Mouse (Mus musculus): ENCODE measurements around the gene Klhdc1. TPM values are rescaled to one million over a fixed set of nuclear protein-coding genes. Genes with fewer than 3 reads are reported as not detected.

The Klhdc1 gene
- total and polyA plus RNA-seq, 3 experiments: 0.23 to 1.1 TPM; not detected in 1

DNA sequence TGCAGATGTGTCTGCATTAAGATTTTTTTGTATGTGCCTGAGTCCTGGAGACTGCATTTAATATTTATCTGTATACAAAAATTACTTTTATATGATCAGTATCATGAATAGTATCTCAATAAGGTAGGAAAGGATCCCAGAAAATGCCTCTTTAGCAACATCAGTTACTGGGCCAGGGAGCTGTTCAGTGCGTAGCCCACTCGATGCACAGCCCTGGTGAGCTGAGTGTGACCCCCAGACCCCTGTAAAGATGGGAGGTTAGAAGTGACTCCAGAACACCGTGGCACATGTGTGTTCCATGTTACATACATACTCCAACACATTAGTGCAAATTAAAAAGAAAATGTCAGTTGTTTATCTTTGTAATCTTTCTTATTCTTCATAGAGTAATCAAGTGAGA lies 58.9 kb downstream of the Klhdc1 start:
- peaks cover 18% of the 10 kb centered on the region for H3K79me2 ChIP-seq (ENCODE audit: control insufficient read depth, insufficient read depth, low read length, poor library complexity)
- peaks cover 8 to 13% of the 10 kb centered on the region in 2 experiments; a peak in 3 of 4 replicates for H3K4me1 ChIP-seq (ENCODE audit: control insufficient read depth in 1 of 2, insufficient read depth in 2 of 2, low read length in 2 of 2)
- no peak overlapping the region for H3K27ac ChIP-seq (ENCODE audit: control insufficient read depth, low read depth, low read length)
- no peaks in the 10 kb centered on the region for H3K27me3 ChIP-seq (ENCODE audit: control insufficient read depth in 1 of 2, insufficient read depth in 2 of 2, low read length in 2 of 2)
- H3K9ac ChIP-seq (ENCODE audit: control insufficient read depth, low read depth, low read length, poor library complexity, severe bottlenecking): no peak overlapping the region
- peaks cover 9 to 10% of the 10 kb centered on the region in 2 experiments for H3K36me3 ChIP-seq (ENCODE audit: control insufficient read depth in 1 of 2, insufficient read depth in 2 of 2, low read length in 2 of 2)
- DNase-seq (ENCODE audit: low read depth, low spot score): no peak
- H3K4me3 ChIP-seq (ENCODE audit: control insufficient read depth in 1 of 2, insufficient read depth in 1 of 2, low read depth in 2 of 2, low read length in 2 of 2): no peak overlapping the region
- TF ChIP-seq MXI1 (IDR thresholded peaks at IDR 0.05; ENCODE audit: low read depth, low read length) (no peak), GABPA (IDR thresholded peaks at IDR 0.05; ENCODE audit: low read depth, low read length) (no peak), UBTF (IDR thresholded peaks at IDR 0.05; ENCODE audit: borderline replicate concordance, insufficient read depth, low read depth, low read length) (no peak)
- no peaks in the 10 kb centered on the region for H3K9me3 ChIP-seq (replicated peaks; ENCODE audit: insufficient read depth, low read length)

DNA sequence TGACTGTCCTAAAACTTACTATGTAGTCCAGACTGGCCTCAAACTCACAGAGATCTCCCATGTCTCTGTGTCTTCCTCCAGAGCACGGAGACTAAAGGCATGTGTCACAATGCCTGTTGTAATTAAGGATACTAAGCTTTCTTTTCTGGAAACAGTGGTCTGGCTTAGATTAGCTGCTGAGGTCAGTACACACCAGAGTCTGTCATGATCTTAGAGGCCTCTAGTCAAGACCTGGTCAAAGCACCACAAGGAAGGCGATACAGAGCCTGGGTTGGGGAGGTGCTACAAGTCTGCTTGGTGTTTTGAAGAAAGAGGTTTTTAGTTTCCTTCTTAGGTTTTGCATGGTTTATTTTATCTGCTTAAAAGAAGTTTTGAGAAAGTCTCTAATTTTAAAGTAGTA lies 59.4 kb downstream of the Klhdc1 start:
- Histone ChIP-seq H3K27ac (ENCODE audit: control insufficient read depth, low read depth, low read length) (no peak overlapping the region), H3K36me3 (ENCODE audit: control insufficient read depth in 1 of 2, insufficient read depth in 2 of 2, low read length in 2 of 2) (peaks cover 4 to 11% of the 10 kb centered on the region in 2 experiments), H3K9me3 (replicated peaks; ENCODE audit: insufficient read depth, low read length) (no peaks in the 10 kb centered on the region)

DNA sequence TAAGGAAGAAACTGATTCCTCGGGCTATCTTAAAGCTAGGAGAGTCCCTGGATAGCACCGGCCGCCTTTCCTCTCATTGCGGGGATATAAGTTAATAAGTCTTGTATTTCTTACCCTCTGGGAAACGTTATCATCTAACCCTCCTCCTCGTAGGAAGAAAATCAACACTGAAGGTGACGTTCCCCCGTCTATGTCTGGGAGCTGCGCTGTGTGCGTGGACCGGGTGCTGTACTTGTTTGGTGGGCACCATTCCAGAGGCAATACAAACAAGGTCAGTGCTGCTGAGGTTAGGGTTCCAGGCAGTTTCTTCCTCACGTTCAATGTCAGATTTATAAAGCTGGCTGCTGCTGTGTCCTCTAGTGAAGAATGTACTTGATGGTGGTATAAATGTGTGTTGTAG lies 61.2 kb downstream of the Klhdc1 start:
- Histone ChIP-seq H3K4me3 (ENCODE audit: control insufficient read depth in 1 of 2, insufficient read depth in 1 of 2, low read depth in 2 of 2, low read length in 2 of 2) (no peak overlapping the region), H3K36me3 (ENCODE audit: control insufficient read depth in 1 of 2, insufficient read depth in 2 of 2, low read length in 2 of 2) (peaks cover 4 to 14% of the 10 kb centered on the region in 2 experiments), H3K9me3 (replicated peaks; ENCODE audit: insufficient read depth, low read length) (no peaks in the 10 kb centered on the region)

More for the DNA sequence above, 59.4 kb downstream of the Klhdc1 start:
- H3K27me3 ChIP-seq (ENCODE audit: control insufficient read depth in 1 of 2, insufficient read depth in 2 of 2, low read length in 2 of 2): no peaks in the 10 kb centered on the region
- no peak overlapping the region for H3K4me3 ChIP-seq (ENCODE audit: control insufficient read depth in 1 of 2, insufficient read depth in 1 of 2, low read depth in 2 of 2, low read length in 2 of 2)
- peaks cover 18% of the 10 kb centered on the region for H3K79me2 ChIP-seq (ENCODE audit: control insufficient read depth, insufficient read depth, low read length, poor library complexity)
- peaks cover 4 to 10% of the 10 kb centered on the region in 2 experiments; a peak in 2 of 4 replicates for H3K4me1 ChIP-seq (ENCODE audit: control insufficient read depth in 1 of 2, insufficient read depth in 2 of 2, low read length in 2 of 2)
- H3K9ac ChIP-seq (ENCODE audit: control insufficient read depth, low read depth, low read length, poor library complexity, severe bottlenecking): no peak overlapping the region
- TF ChIP-seq ZNF384 (IDR thresholded peaks at IDR 0.05; ENCODE audit: low read depth, low read length) (no peak), ZC3H11A (IDR thresholded peaks at IDR 0.05; ENCODE audit: low read depth, low read length) (no peak)
- DNase-seq (ENCODE audit: low read depth, low spot score): no peak

DNA sequence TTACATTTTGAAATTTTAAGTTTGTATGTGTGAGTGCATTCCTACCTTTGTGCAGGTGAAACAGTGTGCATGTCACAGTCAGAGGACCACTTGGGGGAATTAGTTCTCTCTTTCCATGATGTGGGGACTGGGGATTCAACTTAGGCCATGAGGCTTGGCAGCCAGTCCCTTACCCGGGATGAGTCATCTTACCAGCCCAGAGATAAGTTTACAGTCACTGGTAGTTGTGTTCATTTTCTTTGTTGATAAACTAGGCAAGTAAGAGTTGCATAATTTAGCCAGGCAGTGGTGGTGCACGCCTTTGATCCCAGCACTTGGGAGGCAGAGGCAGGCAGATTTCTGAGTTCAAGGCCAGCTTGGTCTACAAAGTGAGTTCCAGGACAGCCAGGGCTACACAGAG lies 63.1 kb downstream of the Klhdc1 start:
- Histone ChIP-seq H3K27me3 (ENCODE audit: control insufficient read depth in 1 of 2, insufficient read depth in 2 of 2, low read length in 2 of 2) (no peaks in the 10 kb centered on the region), H3K9me3 (replicated peaks; ENCODE audit: insufficient read depth, low read length) (no peaks in the 10 kb centered on the region), H3K27ac (ENCODE audit: control insufficient read depth, low read depth, low read length) (no peak overlapping the region), H3K36me3 (ENCODE audit: control insufficient read depth in 1 of 2, insufficient read depth in 2 of 2, low read length in 2 of 2) (peaks cover 0 to 17% of the 10 kb centered on the region in 2 experiments; a peak in 2 of 4 replicates), H3K4me1 (ENCODE audit: control insufficient read depth in 1 of 2, insufficient read depth in 2 of 2, low read length in 2 of 2) (no peaks in the 10 kb centered on the region), H3K9ac (ENCODE audit: control insufficient read depth, low read depth, low read length, poor library complexity, severe bottlenecking) (no peak overlapping the region), H3K79me2 (ENCODE audit: control insufficient read depth, insufficient read depth, low read length, poor library complexity) (0 out of 2 replicates have a peak, but pooled peaks cover under 1% of the 10 kb centered on the region), H3K4me3 (ENCODE audit: control insufficient read depth in 1 of 2, insufficient read depth in 1 of 2, low read depth in 2 of 2, low read length in 2 of 2) (no peak overlapping the region)
- DNase-seq (ENCODE audit: low read depth, low spot score): peak; percentile 52
- no peak for TF ChIP-seq ZKSCAN1 (IDR thresholded peaks at IDR 0.05; ENCODE audit: low read depth, low read length)
- TF ChIP-seq ZC3H11A (IDR thresholded peaks at IDR 0.05; ENCODE audit: low read depth, low read length): no peak
- TF ChIP-seq MAX (IDR thresholded peaks at IDR 0.05; ENCODE audit: low read length): no peak
- TF ChIP-seq GATA1 (IDR thresholded peaks at IDR 0.05; ENCODE audit: low read depth, low read length): peak; percentile 55
- 0 out of 2 replicates have a peak, but pooled peaks have one; percentile 7 for TF ChIP-seq ETS1 (IDR thresholded peaks at IDR 0.05; ENCODE audit: low read depth, low read length)
- no peak for TF ChIP-seq SIN3A (IDR thresholded peaks at IDR 0.05; ENCODE audit: low read length)
- TF ChIP-seq EP300 (IDR thresholded peaks at IDR 0.05; ENCODE audit: low read depth in 1 of 2, low read length in 2 of 2): peak; percentile 18 to 34; a peak in 3 of 4 replicates
- TF ChIP-seq ZMIZ1 (IDR thresholded peaks at IDR 0.05; ENCODE audit: low read depth, low read length): no peak
- peak; percentile 62; the same call in 1 of the 2 replicates for TF ChIP-seq JUND (IDR thresholded peaks at IDR 0.05; ENCODE audit: low read depth, low read length)
- TF ChIP-seq POLR2AphosphoS2 (IDR thresholded peaks at IDR 0.05; ENCODE audit: low read length): no peak

More for the DNA sequence above, 61.2 kb downstream of the Klhdc1 start:
- TF ChIP-seq NRF1 (IDR thresholded peaks at IDR 0.05; ENCODE audit: insufficient read depth, low read depth, low read length, poor library complexity, severe bottlenecking): no peak
- TF ChIP-seq TCF12 (IDR thresholded peaks at IDR 0.05; ENCODE audit: low read depth, low read length): no peak
- TF ChIP-seq MAFK (IDR thresholded peaks at IDR 0.05; ENCODE audit: borderline replicate concordance, low read depth, low read length): no peak
- no peak for TF ChIP-seq RAD21 (IDR thresholded peaks at IDR 0.05; ENCODE audit: low read depth, low read length)
- TF ChIP-seq EP300 (IDR thresholded peaks at IDR 0.05; ENCODE audit: low read depth in 1 of 2, low read length in 2 of 2): no peak
- TF ChIP-seq POLR2AphosphoS5 (IDR thresholded peaks at IDR 0.05; ENCODE audit: borderline replicate concordance, low read depth, low read length): no peak
- TF ChIP-seq ZNF384 (IDR thresholded peaks at IDR 0.05; ENCODE audit: low read depth, low read length): no peak
- no peak for TF ChIP-seq MAZ (IDR thresholded peaks at IDR 0.05; ENCODE audit: low read depth, low read length)
- Histone ChIP-seq H3K9ac (ENCODE audit: control insufficient read depth, low read depth, low read length, poor library complexity, severe bottlenecking) (no peak overlapping the region), H3K27me3 (ENCODE audit: control insufficient read depth in 1 of 2, insufficient read depth in 2 of 2, low read length in 2 of 2) (no peaks in the 10 kb centered on the region), H3K27ac (ENCODE audit: control insufficient read depth, low read depth, low read length) (no peak overlapping the region), H3K4me1 (ENCODE audit: control insufficient read depth in 1 of 2, insufficient read depth in 2 of 2, low read length in 2 of 2) (peaks cover 4 to 6% of the 10 kb centered on the region in 2 experiments; a peak in 2 of 4 replicates), H3K79me2 (ENCODE audit: control insufficient read depth, insufficient read depth, low read length, poor library complexity) (peaks cover 9% of the 10 kb centered on the region)
- DNase-seq (ENCODE audit: low read depth, low spot score): no peak

All from MEL (cell line).